Mouse (Mus musculus) intestine, embryonic 16.5 days (tissue): ENCODE results near the gene Npas4. TPM values are rescaled to one million over a fixed set of nuclear protein-coding genes. Genes with fewer than 3 reads are reported as not detected.
A peak's percentile ranks its signal among the peaks of the same experiment; 100 is the strongest.

ENCODE experiments used
- ATAC-seq: fragments of 200-750 bp; cut with Nextera tagmentation; 2 replicates; pipeline ENCODE4 v1.8.0; 2017; ENCODE audit warnings: moderate TSS enrichment, moderate library complexity
- H3K27ac ChIP-seq: fragments of 300-500 bp; sonication (generic); 2 replicates; pipeline ENCODE4 v1.5.1; 2014; ENCODE audit warnings: mild to moderate bottlenecking, low read length
- H3K27me3 ChIP-seq: fragments of 300-500 bp; sonication (generic); replicated peaks from 2 replicates; pipeline ENCODE4 v1.6.1; 2014; ENCODE audit warnings: low read length, control low read depth, mixed read lengths; ENCODE audit not compliant: control insufficient read depth, insufficient read depth
- H3K36me3 ChIP-seq: fragments of 300-500 bp; sonication (generic); 2 replicates; pipeline ENCODE4 v1.6.1; 2014; ENCODE audit warnings: low read length, control low read depth; ENCODE audit not compliant: control insufficient read depth, insufficient read depth
- H3K4me1 ChIP-seq: fragments of 300-500 bp; sonication (generic); 2 replicates; pipeline ENCODE4 v1.6.1; 2014; ENCODE audit warnings: low read length, control low read depth, mixed read lengths; ENCODE audit not compliant: control insufficient read depth, insufficient read depth
- H3K4me2 ChIP-seq: fragments of 300-500 bp; sonication (generic); 2 replicates; pipeline ENCODE4 v1.6.1; 2014; ENCODE audit warnings: low read depth, low read length, control low read depth
- H3K4me3 ChIP-seq: fragments of 300-500 bp; sonication (generic); 2 replicates; pipeline ENCODE4 v1.5.1; 2014; ENCODE audit warnings: mild to moderate bottlenecking, low read length
- H3K9ac ChIP-seq: fragments of 300-500 bp; sonication (generic); 2 replicates; pipeline ENCODE4 v1.6.1; 2014; ENCODE audit warnings: low read depth, low read length
- H3K9me3 ChIP-seq: fragments of 300-500 bp; sonication (generic); 2 replicates; pipeline ENCODE4 v1.6.1; 2016; ENCODE audit warnings: low read length, control low read depth; ENCODE audit not compliant: control insufficient read depth
- WGBS: fragments of 180-500 bp; shearing (Covaris S2); extraction: QIAGEN DNeasy Blood & Tissue Kit; methylation state at CpG from one replicate; pipeline ENCODE4 v1.1.7; 2014; 5-methylcytosine and 5-hydroxymethylcytosine counted together
- polyA plus RNA-seq: library from polyadenylated mRNA; unstranded; fragments of >200 nt; fragmentation: Nextera tagmentation; extraction: Ambion mirVana; gene quantifications from 2 replicates; pipeline ENCODE4 v1.2.1, GENCODE M21; 2015

Gene Npas4
- polyA plus RNA-seq, 1 experiment from 2014 or later = 0.22 TPM

- Histone ChIP-seq H3K4me2 (peak overlapping the region; percentile 35), H3K27ac (no peak overlapping the region), H3K4me1 (0 out of 2 replicates have a peak, but pooled peaks cover 4% of the 10 kb centered on the region), H3K27me3 (no peaks in the 10 kb centered on the region), H3K9ac (peak overlapping the region; percentile 30; the same call in 1 of the 2 replicates), H3K36me3 (no peaks in the 10 kb centered on the region), H3K9me3 (no peaks in the 10 kb centered on the region), H3K4me3 (peak overlapping the region; percentile 29)
- WGBS = 1% methylated on average over 39 of the region's 39 CpGs
- ATAC-seq = peak; percentile 91
These were observed 11.7 kb upstream of the Npas4 start for GRCm38 (mm10) chr19:5001666-5002406.

- Histone ChIP-seq H3K9ac (no peak overlapping the region), H3K27me3 (no peaks in the 10 kb centered on the region), H3K4me2 (peak overlapping the region; percentile 17), H3K27ac (no peak overlapping the region), H3K9me3 (no peaks in the 10 kb centered on the region), H3K4me1 (0 out of 2 replicates have a peak, but pooled peaks cover 4% of the 10 kb centered on the region), H3K4me3 (peak overlapping the region; percentile 13), H3K36me3 (no peaks in the 10 kb centered on the region)
- no peak for ATAC-seq
- WGBS = 64% methylated on average over 6 of the region's 6 CpGs
These were observed 9.5 kb upstream of the Npas4 start for GRCm38 (mm10) chr19:4999445-5000140.

GRCm38 (mm10) chr19:4994043-4994442, 3.9 kb upstream of the Npas4 start:
- Histone ChIP-seq H3K4me2 (no peak overlapping the region), H3K27ac (no peak overlapping the region), H3K4me1 (0 out of 2 replicates have a peak, but pooled peaks cover under 1% of the 10 kb centered on the region), H3K9me3 (no peaks in the 10 kb centered on the region), H3K36me3 (no peaks in the 10 kb centered on the region), H3K27me3 (peaks cover 25% of the 10 kb centered on the region), H3K4me3 (no peak overlapping the region), H3K9ac (no peak overlapping the region)
- no peak for ATAC-seq
- 51% methylated on average over 5 of the region's 5 CpGs for WGBS

GRCm38 (mm10) chr19:4992904-4993303, 2.8 kb upstream of the Npas4 start:
- Histone ChIP-seq H3K36me3 (no peaks in the 10 kb centered on the region), H3K4me1 (no peaks in the 10 kb centered on the region), H3K4me2 (0 out of 2 replicates have a peak overlapping the region, but pooled peaks have one; percentile 6), H3K4me3 (no peak overlapping the region), H3K27me3 (peaks cover 25% of the 10 kb centered on the region), H3K9ac (no peak overlapping the region), H3K9me3 (no peaks in the 10 kb centered on the region), H3K27ac (no peak overlapping the region)
- WGBS = 1% methylated on average over 9 of the region's 9 CpGs
- ATAC-seq = peak; percentile 64; the same call in 1 of the 2 replicates

- H3K27ac ChIP-seq = no peak overlapping the region
- H3K9ac ChIP-seq = no peak overlapping the region
- 19% methylated on average over 8 of the region's 8 CpGs for WGBS
- no peaks in the 10 kb centered on the region for H3K4me1 ChIP-seq
- H3K27me3 ChIP-seq = peaks cover 25% of the 10 kb centered on the region
- H3K4me2 ChIP-seq = 0 out of 2 replicates have a peak overlapping the region, but pooled peaks have one; percentile 6
- no peak overlapping the region for H3K4me3 ChIP-seq
- no peaks in the 10 kb centered on the region for H3K9me3 ChIP-seq
- ATAC-seq = no peak
- H3K36me3 ChIP-seq = no peaks in the 10 kb centered on the region
These were observed 2.3 kb upstream of the Npas4 start for GRCm38 (mm10) chr19:4992371-4992770.

GRCm38 (mm10) chr19:4990716-4991115, 600 bp upstream of the Npas4 start:
- Histone ChIP-seq H3K27me3 (peaks cover 25% of the 10 kb centered on the region), H3K36me3 (no peaks in the 10 kb centered on the region), H3K4me1 (no peaks in the 10 kb centered on the region), H3K9ac (no peak overlapping the region), H3K27ac (no peak overlapping the region), H3K9me3 (no peaks in the 10 kb centered on the region), H3K4me3 (no peak overlapping the region), H3K4me2 (0 out of 2 replicates have a peak overlapping the region, but pooled peaks have one; percentile 3)
- ATAC-seq = no peak
- 4% methylated on average over 18 of the region's 22 CpGs for WGBS

- Histone ChIP-seq H3K27me3 (peaks cover 25% of the 10 kb centered on the region), H3K36me3 (no peaks in the 10 kb centered on the region), H3K9me3 (no peaks in the 10 kb centered on the region), H3K4me3 (no peak overlapping the region; the same call in 1 of the 2 replicates), H3K4me2 (no peak overlapping the region), H3K9ac (no peak overlapping the region), H3K27ac (no peak overlapping the region), H3K4me1 (no peaks in the 10 kb centered on the region)
- 0 out of 2 replicates have a peak, but pooled peaks have one; percentile 3 for ATAC-seq
- WGBS = 22% methylated on average over 43 of the region's 47 CpGs
These were observed 471 bp downstream of the Npas4 start for GRCm38 (mm10) chr19:4989434-4990255.

GRCm38 (mm10) chr19:4989013-4989412, 1.1 kb downstream of the Npas4 start:
- Histone ChIP-seq H3K27ac (no peak overlapping the region), H3K4me3 (no peak overlapping the region), H3K4me1 (no peaks in the 10 kb centered on the region), H3K9ac (no peak overlapping the region), H3K4me2 (no peak overlapping the region), H3K27me3 (peaks cover 29% of the 10 kb centered on the region), H3K9me3 (no peaks in the 10 kb centered on the region), H3K36me3 (no peaks in the 10 kb centered on the region)
- WGBS = 3% methylated on average over 13 of the region's 13 CpGs
- 0 out of 2 replicates have a peak, but pooled peaks have one; percentile 40 for ATAC-seq

- Histone ChIP-seq H3K9ac (no peak overlapping the region), H3K9me3 (no peaks in the 10 kb centered on the region), H3K27me3 (peaks cover 4% of the 10 kb centered on the region; the same call in 1 of the 2 replicates), H3K4me3 (no peak overlapping the region), H3K4me1 (no peaks in the 10 kb centered on the region), H3K36me3 (no peaks in the 10 kb centered on the region), H3K4me2 (no peak overlapping the region), H3K27ac (no peak overlapping the region)
- ATAC-seq = no peak
These were observed 8.3 kb downstream of the Npas4 start for GRCm38 (mm10) chr19:4981767-4982166.
